Mouse (Mus musculus) megakaryocyte progenitor cell, adult 5-6 weeks (primary cell): ENCODE data around the gene Tdpoz1. TPM values are rescaled to one million over a fixed set of nuclear protein-coding genes. Genes with fewer than 3 reads are reported as not detected.
"Not testable (repeated sequence)": the region's sequence is repeated elsewhere in the genome, so short reads cannot be mapped to it uniquely, and the experiment has no call there.

Experiments
- ATAC-seq: replicated peaks from 2 replicates; pipeline ENCODE4 v1.8.0; 2016; ENCODE audit warnings: mild to moderate bottlenecking, moderate TSS enrichment, inconsistent platforms; ENCODE audit not compliant: poor library complexity
- total RNA-seq, 2 experiments: library from RNA; stranded (forward) in 1 of 2; stranded (reverse) in 1 of 2; fragments of 157-497, 149-512 nt in 1 of 2; fragments of 200-1000 nt in 1 of 2; gene quantifications; 2 replicates each; pipeline versions ENCODE4 v1.2.3 to v1.2.4; 2015 to 2017

The Tdpoz1 gene
- total RNA-seq (2015) (not detected in 2 replicates), total RNA-seq (2017) (not detected in 2 replicates)

DNA sequence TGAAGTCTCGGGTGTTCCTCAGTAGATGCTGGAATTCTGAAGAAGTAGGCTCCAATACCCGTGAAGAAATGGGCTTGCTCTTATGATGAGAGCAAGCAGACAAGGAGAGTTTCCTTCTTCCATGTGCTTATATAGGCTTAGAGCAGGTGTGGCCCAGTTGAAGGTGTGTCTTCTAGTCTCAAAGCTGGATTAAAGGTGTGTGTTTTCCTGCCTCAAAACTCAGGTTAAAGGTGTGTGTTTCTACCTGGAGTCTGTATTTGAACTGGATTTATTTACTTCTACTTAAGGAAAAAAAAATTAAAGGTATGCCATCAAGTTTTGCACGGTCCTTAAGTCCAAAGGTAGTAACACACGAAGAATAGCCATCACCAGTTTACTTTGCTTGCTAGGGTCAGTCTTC is at the start of gene Tdpoz1:
TSS of gene Tdpoz1 (minus strand) at position 101 of the 400 bp plus-strand sequence.
- ATAC-seq = not testable (repeated sequence)

DNA sequence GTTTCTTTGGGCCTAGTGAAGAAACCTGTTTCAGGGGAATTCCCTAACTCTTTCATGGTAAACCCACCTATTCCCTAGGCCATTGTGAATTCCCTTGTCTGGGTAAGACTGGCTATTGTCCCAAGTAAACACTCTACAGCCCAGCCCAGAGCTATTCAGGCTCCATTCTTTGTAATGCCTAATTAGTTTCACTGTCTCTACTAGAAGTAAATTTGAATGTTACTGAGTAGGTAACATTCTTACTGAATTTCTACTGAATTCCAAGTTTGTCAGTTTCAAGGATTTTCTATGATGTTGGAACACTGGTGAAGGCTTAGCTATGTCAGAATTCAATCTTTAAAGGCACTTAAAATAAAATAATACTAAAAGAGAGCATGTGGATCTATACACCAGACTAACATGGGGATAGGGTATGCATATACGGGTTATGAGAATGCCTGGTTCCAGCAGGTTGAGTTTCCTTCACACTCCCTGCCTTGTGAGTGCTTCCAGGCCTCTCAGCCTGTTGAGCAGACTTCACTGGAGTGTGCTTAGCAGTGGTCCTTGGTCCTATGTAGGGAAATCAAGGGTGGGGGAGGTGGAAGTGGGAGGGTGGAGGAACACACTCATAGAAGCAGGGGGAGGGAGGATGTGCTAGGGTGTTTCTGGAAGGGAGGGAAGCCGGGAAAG is 33.0 kb upstream of the Tdpoz1 start:
- ATAC-seq = not testable (repeated sequence)

DNA sequence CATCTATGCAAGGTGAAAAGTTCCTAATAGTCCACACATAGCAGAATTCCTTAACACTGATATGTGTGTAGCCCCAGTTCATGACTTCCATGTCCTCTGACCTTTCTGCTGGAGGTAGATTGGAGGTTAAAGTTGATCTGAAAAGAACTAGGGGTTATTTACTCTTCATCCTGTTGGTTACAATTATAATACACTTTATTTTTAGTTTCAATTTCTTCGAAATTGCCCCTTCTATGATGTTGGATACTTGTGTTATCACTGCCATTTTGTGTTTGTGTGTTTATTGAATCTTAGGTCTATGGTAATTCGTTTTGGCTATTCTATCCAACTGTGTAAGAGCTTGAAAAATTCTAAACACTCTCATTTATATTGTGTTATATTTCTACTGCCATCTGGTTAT is 16.9 kb upstream of the Tdpoz1 start, which contains the start of gene Gm37596:
TSS of gene Gm37596 (minus strand) at position 101 of the 400 bp plus-strand sequence.
- not testable (repeated sequence) for ATAC-seq

DNA sequence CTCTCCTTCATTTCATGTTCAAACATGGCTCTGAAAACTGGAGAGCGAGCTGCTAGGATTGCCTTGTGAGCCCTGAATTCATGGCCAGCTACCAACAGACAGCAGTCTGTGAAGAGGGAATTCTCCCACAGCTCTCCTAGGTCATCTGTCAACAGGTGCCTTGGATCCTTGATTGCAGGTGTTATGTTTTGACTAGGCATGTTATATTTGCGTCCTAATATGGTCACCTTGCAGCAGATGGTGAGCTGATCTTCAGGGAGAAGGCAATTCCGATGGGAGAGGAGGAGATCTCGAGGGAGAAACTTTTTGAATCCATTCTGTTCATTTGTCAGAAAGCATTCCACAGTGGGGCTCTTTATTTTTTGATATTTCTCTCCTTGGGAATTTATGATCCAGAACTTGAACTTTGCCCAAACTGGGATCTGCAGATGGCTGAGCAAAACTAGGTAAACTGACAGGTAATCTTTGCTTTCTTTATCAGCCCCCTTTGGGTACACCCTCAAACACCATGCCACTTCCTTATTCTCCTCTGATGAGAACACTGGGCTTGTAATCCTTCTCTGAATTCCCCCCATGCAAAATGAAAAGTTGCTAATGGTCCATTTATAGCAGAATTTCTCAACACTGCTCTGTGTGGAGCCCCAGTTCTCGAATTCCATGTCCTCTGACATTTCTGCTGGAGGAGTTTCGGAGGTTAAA is 5.2 kb downstream of the Tdpoz1 start:
- ATAC-seq = not testable (repeated sequence)

DNA sequence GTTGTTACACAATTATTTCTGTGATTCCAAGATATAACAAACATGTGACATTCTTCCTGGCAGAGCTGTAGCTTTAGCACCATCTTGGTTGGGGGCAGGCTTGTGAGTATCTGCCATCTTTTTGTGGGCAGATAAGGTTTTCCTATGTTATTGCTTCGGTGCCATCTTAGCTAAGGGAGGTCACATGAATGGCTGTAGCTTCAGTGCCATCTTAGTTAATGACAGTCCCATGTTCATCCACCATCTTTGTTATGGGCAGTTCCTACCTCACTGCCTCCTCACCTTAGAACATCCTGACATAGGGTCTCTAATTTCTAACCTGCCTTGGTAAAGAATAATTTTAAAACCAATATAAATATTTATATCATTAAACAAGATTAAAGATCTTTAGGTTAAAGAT is 21.9 kb downstream of the Tdpoz1 start:
- ATAC-seq = no peak

DNA sequence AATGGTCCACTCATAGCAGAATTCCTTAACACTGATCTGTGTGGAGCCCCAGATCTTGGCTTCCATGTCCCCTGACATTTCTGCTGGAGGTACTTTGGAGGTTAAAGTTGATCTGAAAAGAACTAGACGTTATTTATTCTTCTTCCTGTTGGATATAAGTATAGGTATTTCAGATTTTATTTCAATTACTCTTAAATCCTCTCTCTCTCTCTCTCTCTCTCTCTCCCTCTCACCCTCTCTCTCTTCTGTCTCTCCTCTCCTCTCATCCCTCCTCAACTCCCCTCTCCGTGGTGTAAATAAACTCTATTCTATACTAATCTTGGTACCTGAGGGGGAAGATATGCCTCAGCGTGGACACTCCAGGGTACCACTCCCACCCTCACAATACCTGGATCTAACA is 23.5 kb downstream of the Tdpoz1 start, which contains the start of gene Tdpoz2:
TSS of gene Tdpoz2 (minus strand) at position 101 of the 400 bp plus-strand sequence.
- no peak for ATAC-seq

DNA sequence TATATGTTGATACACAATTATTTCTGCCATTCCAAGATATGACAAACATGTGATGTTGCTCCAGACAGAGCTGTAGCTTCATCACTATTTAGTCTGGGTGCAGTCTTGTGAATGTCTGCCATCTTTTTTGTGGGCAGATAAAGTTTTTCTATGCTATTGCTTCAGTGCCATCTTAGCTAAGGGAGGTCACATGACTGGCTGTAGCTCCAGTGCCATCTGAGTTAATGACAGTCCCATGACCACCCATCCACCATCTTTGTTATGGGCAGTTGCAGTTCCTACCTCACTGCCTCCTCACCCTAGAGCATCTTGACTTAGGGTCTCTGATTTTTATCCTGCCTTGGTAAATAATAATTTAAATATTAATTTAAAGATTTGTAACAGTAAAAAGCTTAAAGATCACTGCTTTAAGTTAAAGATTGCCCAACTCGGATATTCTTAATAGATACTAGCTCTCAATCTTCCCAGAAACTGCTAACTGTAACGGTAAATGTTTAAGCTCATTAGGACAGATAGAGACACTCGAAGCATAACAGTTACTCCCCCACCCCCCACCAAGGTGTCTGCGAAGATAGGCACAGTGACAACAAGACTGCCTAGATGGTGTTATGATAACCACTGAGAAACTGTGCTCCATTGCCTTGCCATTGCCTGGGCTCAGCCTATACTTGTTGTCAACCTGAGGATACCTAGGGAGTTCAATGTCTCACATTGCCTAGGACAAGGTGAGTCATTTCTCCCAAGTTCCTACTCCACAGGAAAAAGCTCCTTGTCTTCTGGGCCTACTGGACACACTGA is 45.0 kb downstream of the Tdpoz1 start:
- ATAC-seq = not testable (repeated sequence)

Other genes with a start within 250 kb of the Tdpoz1 start
- gene Tchh, start 234.0 kb downstream of the Tdpoz1 start, total RNA-seq (2015) = 0.20 and 0.24 TPM in 2 replicates
- 0.10 TPM in 1 of 2 replicates, not detected in the other for gene Tchh, start 234.0 kb downstream of the Tdpoz1 start, total RNA-seq (2017)
- gene Tchhl1, start 207.6 kb downstream of the Tdpoz1 start, total RNA-seq (2015) = not detected in 2 replicates
- not detected in 2 replicates for gene Tchhl1, start 207.6 kb downstream of the Tdpoz1 start, total RNA-seq (2017)
- gene S100a11, start 155.8 kb downstream of the Tdpoz1 start, total RNA-seq (2015) = 1,747 and 1,792 TPM in 2 replicates
- gene S100a11, start 155.8 kb downstream of the Tdpoz1 start, total RNA-seq (2017) = 99.3 and 111 TPM in 2 replicates
- gene S100a10, start 121.2 kb downstream of the Tdpoz1 start, total RNA-seq (2015) = 146 and 155 TPM in 2 replicates
- gene S100a10, start 121.2 kb downstream of the Tdpoz1 start, total RNA-seq (2017) = 217 and 260 TPM in 2 replicates
- gene Tdpoz2, start 23.6 kb downstream of the Tdpoz1 start, total RNA-seq (2015) = not detected in 2 replicates
- not detected in 2 replicates for gene Tdpoz2, start 23.6 kb downstream of the Tdpoz1 start, total RNA-seq (2017)
- not detected in 2 replicates for gene Gm37596, start 16.8 kb upstream of the Tdpoz1 start, total RNA-seq (2015)
- not detected in 2 replicates for gene Gm37596, start 16.8 kb upstream of the Tdpoz1 start, total RNA-seq (2017)
- not detected in 2 replicates for gene Gm5773, start 96.7 kb upstream of the Tdpoz1 start, total RNA-seq (2015)
- gene Gm5773, start 96.7 kb upstream of the Tdpoz1 start, total RNA-seq (2017) = not detected in 2 replicates
- gene Tdpoz4, start 120.1 kb upstream of the Tdpoz1 start, total RNA-seq (2015) = not detected in 2 replicates
- gene Tdpoz4, start 120.1 kb upstream of the Tdpoz1 start, total RNA-seq (2017) = not detected in 2 replicates
- not detected in 2 replicates for gene Tdpoz3, start 149.7 kb upstream of the Tdpoz1 start, total RNA-seq (2015)
- gene Tdpoz3, start 149.7 kb upstream of the Tdpoz1 start, total RNA-seq (2017) = not detected in 2 replicates